Mouse (Mus musculus) liver, postnatal 0 days (tissue): ENCODE measurements around the gene Ifngr2. TPM values are rescaled to one million over a fixed set of nuclear protein-coding genes. Genes with fewer than 3 reads are reported as not detected.

Experiments
- ATAC-seq: fragments of 200-750 bp; cut with Nextera tagmentation; 2 replicates; pipeline ENCODE4 v1.8.0; 2017; ENCODE audit warnings: mild to moderate bottlenecking, moderate library complexity
- DNase-seq: peaks from one replicate; pipeline ENCODE4 v3.0.0-alpha.2; 2016
- H3K27ac ChIP-seq: fragments of 300-500 bp; sonication (generic); 2 replicates; pipeline ENCODE4 v1.5.1; 2014; ENCODE audit warnings: antibody characterized with exemption, moderate library complexity, mild to moderate bottlenecking, low read depth
- H3K27me3 ChIP-seq: fragments of 300-500 bp; sonication (generic); 2 replicates; pipeline ENCODE4 v1.6.1; 2014; ENCODE audit warnings: low read length, control low read depth, mixed read lengths; ENCODE audit not compliant: insufficient read depth
- H3K36me3 ChIP-seq: fragments of 300-500 bp; sonication (generic); replicated peaks from 2 replicates; pipeline ENCODE4 v1.6.1; 2014; ENCODE audit warnings: mild to moderate bottlenecking, control low read depth, low read length, moderate library complexity, mixed read lengths; ENCODE audit not compliant: insufficient read depth
- H3K4me1 ChIP-seq: fragments of 300-500 bp; sonication (generic); 2 replicates; pipeline ENCODE4 v1.6.1; 2014; ENCODE audit warnings: antibody characterized with exemption, mild to moderate bottlenecking, control low read depth; ENCODE audit not compliant: insufficient read depth
- H3K4me2 ChIP-seq: fragments of 300-500 bp; sonication (generic); 2 replicates; pipeline ENCODE4 v1.6.1; 2014; ENCODE audit warnings: low read depth, mild to moderate bottlenecking, low read length, moderate library complexity, mixed read lengths
- H3K4me3 ChIP-seq: fragments of 300-500 bp; sonication (generic); 2 replicates; pipeline ENCODE4 v1.5.1; 2014; ENCODE audit warnings: low read depth, low read length
- H3K9ac ChIP-seq: fragments of 300-500 bp; sonication (generic); replicated peaks from 2 replicates; pipeline ENCODE4 v1.6.1; 2014; ENCODE audit warnings: mild to moderate bottlenecking, moderate library complexity
- H3K9me3 ChIP-seq: fragments of 300-500 bp; sonication (generic); 2 replicates; pipeline ENCODE4 v1.6.1; 2016; ENCODE audit warnings: mild to moderate bottlenecking, control low read depth, low read length, mixed read lengths
- CTCF ChIP-seq: sonication (generic); IDR thresholded peaks from 2 replicates; pipeline ENCODE4 v1.5.1; 2016; ENCODE audit warnings: antibody characterized with exemption, low read depth
- EP300 ChIP-seq: IDR thresholded peaks from 2 replicates; pipeline ENCODE4 v1.6.1; 2016; ENCODE audit warnings: antibody characterized with exemption, low read depth, mild to moderate bottlenecking
- WGBS: fragments of 180-500 bp; shearing (Covaris S2); extraction: QIAGEN DNeasy Blood & Tissue Kit; methylation state at CpG from one replicate; pipeline ENCODE4 v1.1.7; 2014; ENCODE audit not compliant: insufficient replicate concordance; 5-methylcytosine and 5-hydroxymethylcytosine counted together
- polyA plus RNA-seq: library from polyadenylated mRNA; unstranded; fragments of >200 nt; fragmentation: Nextera tagmentation; extraction: Ambion mirVana; gene quantifications from 2 replicates; pipeline ENCODE4 v1.2.1, GENCODE M21; 2015

Ifngr2 gene
- polyA plus RNA-seq, 1 experiment from 2014 or later = 18.2 TPM

GRCm38 (mm10) chr16:91601693-91602092, 54.8 kb downstream of the Ifngr2 start:
- TF ChIP-seq EP300 (no peak), CTCF (no peak)
- H3K9ac ChIP-seq = no peak overlapping the region
- no peak overlapping the region for H3K4me3 ChIP-seq
- H3K36me3 ChIP-seq = no peaks in the 10 kb centered on the region
- H3K27ac ChIP-seq = no peak overlapping the region
- DNase-seq (no peak), ATAC-seq (no peak)
- peaks cover 17% of the 10 kb centered on the region for H3K4me1 ChIP-seq
- no peak overlapping the region for H3K4me2 ChIP-seq
- H3K9me3 ChIP-seq = no peaks in the 10 kb centered on the region
- whole genome bisulfite sequencing = 44% methylated on average over 9 of the region's 9 CpGs
- H3K27me3 ChIP-seq = no peaks in the 10 kb centered on the region

GRCm38 (mm10) chr16:91605156-91605555, 58.3 kb downstream of the Ifngr2 start:
- DNase-seq = no peak

GRCm38 (mm10) chr16:91606958-91607357, 60.1 kb downstream of the Ifngr2 start:
- Histone ChIP-seq H3K4me1 (no peaks in the 10 kb centered on the region), H3K36me3 (no peaks in the 10 kb centered on the region), H3K27ac (no peak overlapping the region), H3K4me3 (no peak overlapping the region), H3K4me2 (no peak overlapping the region), H3K9ac (no peak overlapping the region), H3K9me3 (no peaks in the 10 kb centered on the region), H3K27me3 (no peaks in the 10 kb centered on the region)
- WGBS = 56% methylated on average over 8 of the region's 8 CpGs
- TF ChIP-seq EP300 (no peak), CTCF (no peak)
- ATAC-seq (peak; percentile 35; the same call in 1 of the 2 replicates), DNase-seq (no peak)

More at GRCm38 (mm10) chr16:91605156-91605555, 58.3 kb downstream of the Ifngr2 start:
- ATAC-seq = no peak
- Histone ChIP-seq H3K27ac (no peak overlapping the region), H3K27me3 (no peaks in the 10 kb centered on the region), H3K36me3 (no peaks in the 10 kb centered on the region), H3K9ac (no peak overlapping the region), H3K9me3 (no peaks in the 10 kb centered on the region), H3K4me3 (no peak overlapping the region), H3K4me1 (peaks cover 9% of the 10 kb centered on the region), H3K4me2 (no peak overlapping the region)
- WGBS = 81% methylated on average over 6 of the region's 6 CpGs
- TF ChIP-seq CTCF (no peak), EP300 (no peak)

GRCm38 (mm10) chr16:91609501-91610245, 62.8 kb downstream of the Ifngr2 start:
- Histone ChIP-seq H3K36me3 (no peaks in the 10 kb centered on the region), H3K4me3 (no peak overlapping the region), H3K27ac (no peak overlapping the region), H3K9me3 (no peaks in the 10 kb centered on the region), H3K4me2 (no peak overlapping the region), H3K4me1 (no peaks in the 10 kb centered on the region), H3K27me3 (no peaks in the 10 kb centered on the region), H3K9ac (no peak overlapping the region)
- DNase-seq (no peak), ATAC-seq (no peak)
- WGBS = 71% methylated on average over 9 of the region's 9 CpGs
- no peak for TF ChIP-seq EP300
- no peak for TF ChIP-seq CTCF

- H3K36me3 ChIP-seq = no peaks in the 10 kb centered on the region
- DNase-seq (peak; percentile 32), ATAC-seq (no peak)
- H3K4me1 ChIP-seq = no peaks in the 10 kb centered on the region
- H3K4me3 ChIP-seq = no peak overlapping the region
- TF ChIP-seq CTCF (no peak), EP300 (no peak)
- no peaks in the 10 kb centered on the region for H3K27me3 ChIP-seq
- no peak overlapping the region for H3K27ac ChIP-seq
- 56% methylated on average over 11 of the region's 11 CpGs for WGBS
- H3K9me3 ChIP-seq = no peaks in the 10 kb centered on the region
- H3K9ac ChIP-seq = no peak overlapping the region
- H3K4me2 ChIP-seq = 0 out of 2 replicates have a peak overlapping the region, but pooled peaks have one; percentile 40
Observed at GRCm38 (mm10) chr16:91611248-91611647, 64.4 kb downstream of the Ifngr2 start.

GRCm38 (mm10) chr16:91612525-91612924, 65.7 kb downstream of the Ifngr2 start:
- H3K4me2 ChIP-seq = peak overlapping the region; percentile 11; the same call in 1 of the 2 replicates
- H3K27me3 ChIP-seq = no peaks in the 10 kb centered on the region
- no peak overlapping the region for H3K27ac ChIP-seq
- H3K9ac ChIP-seq = no peak overlapping the region
- DNase-seq (no peak), ATAC-seq (no peak)
- WGBS = 83% methylated on average over 5 of the region's 5 CpGs
- H3K4me3 ChIP-seq = 0 out of 2 replicates have a peak overlapping the region, but pooled peaks have one; percentile 5
- H3K9me3 ChIP-seq = no peaks in the 10 kb centered on the region
- TF ChIP-seq CTCF (no peak), EP300 (no peak)
- no peaks in the 10 kb centered on the region for H3K4me1 ChIP-seq
- H3K36me3 ChIP-seq = no peaks in the 10 kb centered on the region
